Mouse (Mus musculus): ENCODE results near the gene Ddah1.
A peak's percentile ranks its signal among the peaks of the same experiment; 100 is the strongest.
"Not testable (repeated sequence)": the region's sequence is repeated elsewhere in the genome, so short reads cannot be mapped to it uniquely, and the experiment has no call there.

Gene Ddah1

GRCm38 (mm10) chr3:145873271-145873670 is 114.8 kb downstream of the Ddah1 start:
- DNase-seq = no peak

- DNase-seq = no peak
These were observed 115.7 kb downstream of the Ddah1 start for GRCm38 (mm10) chr3:145874126-145874525.

- no peak for DNase-seq
These were observed 117.6 kb downstream of the Ddah1 start for GRCm38 (mm10) chr3:145876120-145876519.

- DNase-seq = not testable (repeated sequence)
These were observed 120.4 kb downstream of the Ddah1 start for GRCm38 (mm10) chr3:145878867-145879266.

- no peak for DNase-seq
These were observed 121.9 kb downstream of the Ddah1 start for GRCm38 (mm10) chr3:145880335-145880734.

- no peak for DNase-seq
These were observed 123.8 kb downstream of the Ddah1 start for GRCm38 (mm10) chr3:145882076-145882874.

GRCm38 (mm10) chr3:145883233-145883632 is 124.8 kb downstream of the Ddah1 start:
- no peak for DNase-seq

GRCm38 (mm10) chr3:145885376-145885775 is 126.9 kb downstream of the Ddah1 start:
- DNase-seq = no peak

GRCm38 (mm10) chr3:145885851-145886464 is 127.5 kb downstream of the Ddah1 start:
- no peak for DNase-seq

- no peak for DNase-seq
These were observed 129.0 kb downstream of the Ddah1 start for GRCm38 (mm10) chr3:145887430-145887971.

- no peak for DNase-seq
These were observed 132.1 kb downstream of the Ddah1 start for GRCm38 (mm10) chr3:145890346-145891132.

- no peak for DNase-seq
These were observed 134.0 kb downstream of the Ddah1 start for GRCm38 (mm10) chr3:145892451-145892850.

- DNase-seq = no peak
These were observed 135.7 kb downstream of the Ddah1 start for GRCm38 (mm10) chr3:145894131-145894530.

GRCm38 (mm10) chr3:145897749-145898148 is 139.3 kb downstream of the Ddah1 start:
- no peak for DNase-seq

GRCm38 (mm10) chr3:145899832-145900231 is 141.4 kb downstream of the Ddah1 start:
- DNase-seq = no peak

- no peak for DNase-seq
These were observed 145.1 kb downstream of the Ddah1 start for GRCm38 (mm10) chr3:145903530-145903929.

- DNase-seq = peak; percentile 29 to 37
These were observed 146.6 kb downstream of the Ddah1 start for GRCm38 (mm10) chr3:145904850-145905776.

GRCm38 (mm10) chr3:145906582-145906981 is 148.1 kb downstream of the Ddah1 start:
- DNase-seq = no peak

GRCm38 (mm10) chr3:145912512-145912911 is 154.0 kb downstream of the Ddah1 start:
- no peak for DNase-seq

- DNase-seq = no peak
These were observed 154.8 kb downstream of the Ddah1 start for GRCm38 (mm10) chr3:145913263-145913662.

GRCm38 (mm10) chr3:145913942-145914341 is 155.5 kb downstream of the Ddah1 start:
- not testable (repeated sequence) for DNase-seq

GRCm38 (mm10) chr3:145916374-145916773 is 157.9 kb downstream of the Ddah1 start:
- no peak for DNase-seq
